Mouse (Mus musculus): ENCODE results near the gene Enpp3. TPM values are rescaled to one million over a fixed set of nuclear protein-coding genes. Genes with fewer than 3 reads are reported as not detected.
"Not testable (repeated sequence)": the region's sequence is repeated elsewhere in the genome, so short reads cannot be mapped to it uniquely, and the experiment has no call there.

Gene Enpp3
- polyA plus RNA-seq, 1 experiment from 2014 or later = 4.9 TPM

DNA sequence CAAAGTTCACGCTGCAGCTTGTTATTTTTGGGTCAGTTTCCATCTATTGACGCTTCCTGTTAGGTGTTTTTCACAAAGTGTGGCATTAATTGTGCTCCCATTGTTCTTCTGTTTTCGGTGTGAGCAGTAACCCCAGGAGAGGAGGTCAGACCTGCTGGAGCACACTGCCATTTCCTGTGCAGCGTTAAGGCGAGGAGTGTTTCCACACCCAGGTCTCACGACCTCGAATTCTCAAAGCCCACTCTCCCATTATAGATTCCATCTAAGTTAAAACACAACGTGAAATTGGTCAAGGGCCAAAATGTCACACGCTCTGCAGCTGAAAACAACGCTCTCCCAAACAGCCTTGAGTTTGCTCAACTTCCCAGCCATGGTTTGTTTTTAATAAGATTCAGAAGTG, 32.0 kb downstream of the Enpp3 start:
- H3K27ac ChIP-seq (ENCODE audit: low read depth) = no peak overlapping the region
- no peak for TF ChIP-seq EP300 (IDR thresholded peaks at IDR 0.05; ENCODE audit: low read depth)
- no peak for TF ChIP-seq CTCF (IDR thresholded peaks at IDR 0.05; ENCODE audit: low read depth)
- 36% methylated on average over 10 of the region's 10 CpGs for WGBS (ENCODE audit: insufficient replicate concordance)
- no peaks in the 10 kb centered on the region for H3K27me3 ChIP-seq (ENCODE audit: insufficient read depth, low read length)
- no peak for ATAC-seq
- H3K4me2 ChIP-seq (ENCODE audit: low read depth, low read length) = no peak overlapping the region
- 0 out of 2 replicates have a peak, but pooled peaks cover 2% of the 10 kb centered on the region for H3K4me1 ChIP-seq (ENCODE audit: insufficient read depth)
- H3K36me3 ChIP-seq (replicated peaks; ENCODE audit: insufficient read depth, low read length) = no peaks in the 10 kb centered on the region
- H3K9ac ChIP-seq (replicated peaks) = no peak overlapping the region
- DNase-seq = no peak
- H3K9me3 ChIP-seq (ENCODE audit: low read length) = no peaks in the 10 kb centered on the region
- no peak overlapping the region for H3K4me3 ChIP-seq (ENCODE audit: low read depth, low read length)

DNA sequence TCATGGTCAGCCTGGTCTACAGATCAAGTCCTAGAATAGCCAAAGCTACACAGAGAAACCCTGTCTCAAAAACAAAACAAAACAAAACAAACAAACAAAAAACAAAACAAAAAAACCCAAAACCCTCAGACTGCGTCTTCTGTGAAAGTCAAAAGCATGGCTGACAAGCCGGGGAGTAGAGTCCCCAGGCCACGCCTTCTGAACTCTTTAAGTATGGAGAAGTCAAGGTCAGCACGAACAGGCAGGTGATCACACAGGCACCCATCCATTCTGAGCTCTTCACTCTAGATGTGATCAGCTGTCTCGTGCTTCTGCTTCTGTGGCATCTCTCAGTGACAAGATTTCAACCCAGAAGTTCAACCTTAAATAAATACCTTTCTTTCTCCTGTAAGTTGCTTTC, 35.9 kb downstream of the Enpp3 start:
- no peak for ATAC-seq
- H3K27me3 ChIP-seq (ENCODE audit: insufficient read depth, low read length) = no peaks in the 10 kb centered on the region
- H3K36me3 ChIP-seq (replicated peaks; ENCODE audit: insufficient read depth, low read length) = no peaks in the 10 kb centered on the region
- DNase-seq = no peak
- no peaks in the 10 kb centered on the region for H3K9me3 ChIP-seq (ENCODE audit: low read length)
- no peak overlapping the region for H3K4me3 ChIP-seq (ENCODE audit: low read depth, low read length)
- 0 out of 2 replicates have a peak, but pooled peaks cover 2% of the 10 kb centered on the region for H3K4me1 ChIP-seq (ENCODE audit: insufficient read depth)
- TF ChIP-seq CTCF (IDR thresholded peaks at IDR 0.05; ENCODE audit: low read depth) = no peak
- no peak for TF ChIP-seq EP300 (IDR thresholded peaks at IDR 0.05; ENCODE audit: low read depth)
- 84% methylated on average over 5 of the region's 5 CpGs for WGBS (ENCODE audit: insufficient replicate concordance)
- H3K4me2 ChIP-seq (ENCODE audit: low read depth, low read length) = no peak overlapping the region
- no peak overlapping the region for H3K9ac ChIP-seq (replicated peaks)
- no peak overlapping the region for H3K27ac ChIP-seq (ENCODE audit: low read depth)

DNA sequence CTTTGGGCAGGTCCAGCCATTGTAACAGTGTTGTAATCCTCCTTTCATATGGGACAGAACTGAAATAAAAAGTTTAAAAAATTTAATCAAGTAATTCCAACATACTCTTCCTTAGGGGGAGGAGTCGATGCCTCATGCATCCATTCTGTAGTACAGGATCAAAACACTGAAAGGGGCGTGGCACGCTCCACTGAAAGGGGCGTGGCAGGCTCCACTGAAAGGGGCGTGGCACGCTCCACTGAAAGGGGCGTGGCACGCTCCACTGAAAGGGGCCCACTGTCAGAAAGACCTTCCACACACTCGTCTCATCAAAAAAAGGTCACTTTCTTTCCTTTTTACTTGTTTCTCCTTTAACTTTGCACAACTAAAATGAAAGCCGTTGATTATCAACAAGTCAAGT, 36.7 kb downstream of the Enpp3 start:
- DNase-seq = no peak
- TF ChIP-seq CTCF (IDR thresholded peaks at IDR 0.05; ENCODE audit: low read depth) (no peak), EP300 (IDR thresholded peaks at IDR 0.05; ENCODE audit: low read depth) (no peak)

DNA sequence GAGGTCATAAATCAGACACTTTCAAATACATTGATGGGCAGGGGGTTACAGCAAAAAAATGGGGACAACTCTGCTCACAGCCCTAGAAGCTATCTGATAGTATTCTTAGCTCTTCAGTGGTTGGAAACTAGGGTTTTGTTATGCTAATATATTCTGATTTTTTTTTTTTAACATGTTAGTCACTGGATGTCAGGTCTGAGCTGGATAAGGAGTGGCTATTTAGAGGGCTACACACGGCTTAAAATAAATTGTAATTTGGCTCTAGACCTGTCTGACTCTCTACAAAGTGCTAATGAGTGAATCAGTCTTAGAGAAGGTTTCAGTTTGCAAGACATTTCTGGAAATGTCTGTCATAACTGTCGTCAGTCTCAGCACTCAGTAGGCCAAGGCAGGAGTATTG, 37.5 kb downstream of the Enpp3 start:
- WGBS (ENCODE audit: insufficient replicate concordance) = 61% methylated on average over 2 of the region's 2 CpGs
- 0 out of 2 replicates have a peak, but pooled peaks cover 2% of the 10 kb centered on the region for H3K4me1 ChIP-seq (ENCODE audit: insufficient read depth)
- no peak for ATAC-seq

More for the DNA sequence above, 36.7 kb downstream of the Enpp3 start:
- H3K4me2 ChIP-seq (ENCODE audit: low read depth, low read length) = no peak overlapping the region
- 74% methylated on average over 10 of the region's 10 CpGs for WGBS (ENCODE audit: insufficient replicate concordance)
- no peak overlapping the region for H3K4me3 ChIP-seq (ENCODE audit: low read depth, low read length)
- no peaks in the 10 kb centered on the region for H3K9me3 ChIP-seq (ENCODE audit: low read length)
- 0 out of 2 replicates have a peak, but pooled peaks cover 2% of the 10 kb centered on the region for H3K4me1 ChIP-seq (ENCODE audit: insufficient read depth)
- no peak overlapping the region for H3K9ac ChIP-seq (replicated peaks)
- no peaks in the 10 kb centered on the region for H3K27me3 ChIP-seq (ENCODE audit: insufficient read depth, low read length)
- ATAC-seq = no peak
- no peak overlapping the region for H3K27ac ChIP-seq (ENCODE audit: low read depth)
- H3K36me3 ChIP-seq (replicated peaks; ENCODE audit: insufficient read depth, low read length) = no peaks in the 10 kb centered on the region

DNA sequence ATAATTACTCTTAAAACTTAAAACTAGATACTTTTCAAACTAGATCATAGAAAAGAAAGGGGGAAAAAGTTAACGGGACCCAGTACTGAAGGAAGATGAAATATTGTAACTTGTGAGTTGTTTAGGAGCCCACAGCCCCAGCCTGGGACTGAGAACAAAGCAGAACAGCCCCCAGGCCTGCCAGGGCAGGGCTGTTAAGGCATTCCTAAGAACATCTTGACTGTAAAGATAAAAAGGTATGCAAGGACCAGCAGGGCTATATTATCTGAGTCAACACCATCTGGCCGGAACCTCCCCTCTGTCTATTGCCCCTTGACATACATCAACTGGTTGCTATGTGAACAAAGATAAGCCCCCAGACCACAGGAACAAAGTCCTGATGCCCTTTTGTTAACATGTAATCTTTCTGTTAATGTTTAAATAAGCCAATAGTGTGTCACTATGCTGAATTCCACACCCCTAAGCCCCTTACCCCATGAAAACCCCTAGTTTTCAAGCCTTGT, 39.8 kb downstream of the Enpp3 start:
- not testable (repeated sequence) for H3K4me2 ChIP-seq (ENCODE audit: low read depth, low read length); H3K36me3 ChIP-seq (replicated peaks; ENCODE audit: insufficient read depth, low read length); DNase-seq; H3K27ac ChIP-seq (ENCODE audit: low read depth); H3K27me3 ChIP-seq (ENCODE audit: insufficient read depth, low read length); ATAC-seq; H3K9ac ChIP-seq (replicated peaks); H3K4me1 ChIP-seq (ENCODE audit: insufficient read depth); H3K9me3 ChIP-seq (ENCODE audit: low read length); H3K4me3 ChIP-seq (ENCODE audit: low read depth, low read length)
- 58% methylated on average over 2 of the region's 2 CpGs for WGBS (ENCODE audit: insufficient replicate concordance)

More for the DNA sequence above, 37.5 kb downstream of the Enpp3 start:
- Histone ChIP-seq H3K9me3 (ENCODE audit: low read length) (no peaks in the 10 kb centered on the region), H3K4me3 (ENCODE audit: low read depth, low read length) (no peak overlapping the region), H3K27me3 (ENCODE audit: insufficient read depth, low read length) (no peaks in the 10 kb centered on the region), H3K27ac (ENCODE audit: low read depth) (no peak overlapping the region), H3K4me2 (ENCODE audit: low read depth, low read length) (no peak overlapping the region), H3K36me3 (replicated peaks; ENCODE audit: insufficient read depth, low read length) (no peaks in the 10 kb centered on the region), H3K9ac (replicated peaks) (no peak overlapping the region)
- no peak for DNase-seq
- no peak for TF ChIP-seq CTCF (IDR thresholded peaks at IDR 0.05; ENCODE audit: low read depth)
- no peak for TF ChIP-seq EP300 (IDR thresholded peaks at IDR 0.05; ENCODE audit: low read depth)

DNA sequence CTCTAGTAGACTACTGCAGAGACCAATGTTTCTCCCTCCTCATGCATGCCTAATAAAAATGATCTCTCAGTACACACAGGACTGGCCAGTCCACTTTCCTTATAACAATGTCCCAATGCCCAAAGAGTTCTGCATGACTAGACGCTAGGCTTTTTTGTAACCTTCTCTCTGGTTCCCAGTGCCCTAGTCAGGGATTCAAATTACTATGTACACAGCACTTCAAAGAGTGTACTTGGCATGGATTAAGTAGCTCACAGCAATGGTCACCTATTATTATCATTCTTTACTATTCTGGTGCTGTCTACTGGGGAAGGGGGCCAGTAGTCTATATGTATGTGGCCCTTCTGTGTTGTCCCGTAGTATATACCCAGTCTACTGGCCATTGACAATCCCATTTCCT, 40.8 kb downstream of the Enpp3 start:
- Histone ChIP-seq H3K36me3 (replicated peaks; ENCODE audit: insufficient read depth, low read length) (no peaks in the 10 kb centered on the region), H3K27ac (ENCODE audit: low read depth) (no peak overlapping the region), H3K4me3 (ENCODE audit: low read depth, low read length) (no peak overlapping the region), H3K4me2 (ENCODE audit: low read depth, low read length) (no peak overlapping the region), H3K9me3 (ENCODE audit: low read length) (no peaks in the 10 kb centered on the region), H3K4me1 (ENCODE audit: insufficient read depth) (no peaks in the 10 kb centered on the region), H3K27me3 (ENCODE audit: insufficient read depth, low read length) (no peaks in the 10 kb centered on the region), H3K9ac (replicated peaks) (no peak overlapping the region)
- TF ChIP-seq CTCF (IDR thresholded peaks at IDR 0.05; ENCODE audit: low read depth) (no peak), EP300 (IDR thresholded peaks at IDR 0.05; ENCODE audit: low read depth) (no peak)
- no peak for ATAC-seq
- DNase-seq = no peak
- WGBS (ENCODE audit: insufficient replicate concordance) = 89% methylated on average over 2 of the region's 2 CpGs

DNA sequence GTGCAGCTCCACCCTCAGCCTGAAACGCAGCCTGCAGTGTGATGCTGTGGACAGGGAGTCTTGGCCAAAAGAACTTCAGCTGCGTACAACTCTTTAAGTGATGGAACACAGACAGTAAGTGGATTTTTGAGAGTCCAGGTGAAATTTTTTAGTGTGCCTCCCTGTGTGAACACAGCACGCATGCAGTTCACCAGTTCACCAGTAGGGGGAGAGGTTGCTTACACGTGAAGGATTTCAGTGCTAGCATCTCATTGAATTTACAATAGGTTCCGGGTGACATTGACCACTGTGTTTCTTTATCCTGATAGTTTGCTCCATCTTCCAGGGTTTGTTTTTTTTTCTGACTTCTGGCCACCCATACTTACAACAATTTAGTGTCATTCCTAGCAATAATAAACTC, 45.4 kb downstream of the Enpp3 start:
- 54% methylated on average over 5 of the region's 5 CpGs for WGBS (ENCODE audit: insufficient replicate concordance)
- H3K36me3 ChIP-seq (replicated peaks; ENCODE audit: insufficient read depth, low read length) = no peaks in the 10 kb centered on the region

More for the DNA sequence above, 45.4 kb downstream of the Enpp3 start:
- peak; percentile 92 for TF ChIP-seq CTCF (IDR thresholded peaks at IDR 0.05; ENCODE audit: low read depth)
- no peak for TF ChIP-seq EP300 (IDR thresholded peaks at IDR 0.05; ENCODE audit: low read depth)
- Histone ChIP-seq H3K4me1 (ENCODE audit: insufficient read depth) (no peaks in the 10 kb centered on the region), H3K4me3 (ENCODE audit: low read depth, low read length) (no peak overlapping the region), H3K4me2 (ENCODE audit: low read depth, low read length) (no peak overlapping the region), H3K27ac (ENCODE audit: low read depth) (no peak overlapping the region), H3K27me3 (ENCODE audit: insufficient read depth, low read length) (no peaks in the 10 kb centered on the region), H3K9me3 (ENCODE audit: low read length) (no peaks in the 10 kb centered on the region), H3K9ac (replicated peaks) (no peak overlapping the region)
- ATAC-seq (no peak), DNase-seq (peak; percentile 82)
